Mouse (Mus musculus) brain, embryonic 14.5 days (tissue): ENCODE measurements around the gene Pawr.

Experiments
- CTCF ChIP-seq: fragments of 200-500 bp; IDR thresholded peaks from 2 replicates; pipeline ENCODE4 v1.5.1; 2012; ENCODE audit warnings: inconsistent platforms, mild to moderate bottlenecking, moderate library complexity, borderline replicate concordance; ENCODE audit not compliant: insufficient read depth, insufficient read length; ENCODE audit errors: extremely low read depth
- POLR2A ChIP-seq: fragments of 200-500 bp; IDR thresholded peaks from 2 replicates; pipeline ENCODE4 v1.6.1; 2012; ENCODE audit warnings: mild to moderate bottlenecking, inconsistent platforms, borderline replicate concordance; ENCODE audit not compliant: poor library complexity, insufficient read depth, insufficient read length, severe bottlenecking; ENCODE audit errors: extremely low read depth

- no peak for TF ChIP-seq CTCF
- TF ChIP-seq POLR2A: no peak
Measured at GRCm38 (mm10) chr10:108432194-108432593, 100.3 kb downstream of the Pawr start.
